Mouse (Mus musculus) adrenal gland, postnatal 4 days (tissue): Measurements from ENCODE around the gene Plekha1. TPM values are rescaled to one million over a fixed set of nuclear protein-coding genes. Genes with fewer than 3 reads are reported as not detected.

Source experiments
- DNase-seq, 2 experiments: peaks; one replicate each; pipeline ENCODE4 v3.0.0; 2021 to 2022; ENCODE audit warnings: low spot score in 2 of 2, mixed read lengths in 2 of 2
- microRNA-seq: library from miRNA; unstranded; fragments of <30 nt; microRNA quantifications from one replicate; pipeline ENCODE4 v1.2.0, GENCODE M21; 2021
- total RNA-seq, 2 experiments: library from RNA; stranded (reverse); gene quantifications; 2 replicates each; pipeline ENCODE4 v1.2.3; 2021

Plekha1 gene
- total RNA-seq, 2 experiments from 2014 or later: 39.2 to 41.8 TPM

DNA sequence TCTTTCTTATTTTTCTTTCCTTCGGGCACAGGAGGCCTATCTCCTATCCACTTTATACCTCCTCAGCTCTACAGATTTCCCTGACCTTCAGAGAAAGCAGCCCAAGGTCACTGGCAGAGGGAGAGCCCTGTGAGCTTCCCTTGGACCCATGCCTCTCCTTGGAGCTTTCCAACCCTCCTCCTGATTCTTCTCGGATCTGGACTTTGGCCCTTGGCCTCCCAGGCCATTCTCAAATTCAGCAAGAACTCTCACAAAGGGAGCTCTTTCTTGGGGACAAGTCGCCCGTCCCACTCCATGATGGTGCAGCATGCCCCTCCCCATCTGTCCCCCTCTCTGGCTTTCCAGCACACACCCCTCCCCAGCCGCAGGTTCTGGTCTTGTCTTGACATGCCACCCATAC, 85.4 kb downstream of the Plekha1 start:
- no peak for DNase-seq

DNA sequence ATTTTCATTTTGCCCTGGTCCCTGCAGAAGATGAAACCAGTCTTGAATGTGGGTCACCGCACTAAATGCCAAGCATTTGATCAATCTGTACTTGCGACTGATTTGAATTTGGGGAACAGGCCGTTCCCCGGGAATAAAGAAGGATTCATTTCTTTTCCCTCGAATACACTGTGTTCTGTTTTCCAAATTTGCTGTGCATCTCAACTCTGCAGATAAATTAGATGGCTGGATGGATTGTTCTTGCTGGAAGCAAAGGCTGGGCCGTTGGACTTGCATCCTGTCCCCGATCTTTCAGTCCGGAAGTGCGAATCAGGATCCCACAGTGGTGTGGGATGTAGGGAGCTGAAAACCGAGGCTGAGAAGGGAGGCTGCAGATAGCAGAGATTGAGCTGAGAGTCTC, 87.8 kb downstream of the Plekha1 start:
- no peak for DNase-seq

DNA sequence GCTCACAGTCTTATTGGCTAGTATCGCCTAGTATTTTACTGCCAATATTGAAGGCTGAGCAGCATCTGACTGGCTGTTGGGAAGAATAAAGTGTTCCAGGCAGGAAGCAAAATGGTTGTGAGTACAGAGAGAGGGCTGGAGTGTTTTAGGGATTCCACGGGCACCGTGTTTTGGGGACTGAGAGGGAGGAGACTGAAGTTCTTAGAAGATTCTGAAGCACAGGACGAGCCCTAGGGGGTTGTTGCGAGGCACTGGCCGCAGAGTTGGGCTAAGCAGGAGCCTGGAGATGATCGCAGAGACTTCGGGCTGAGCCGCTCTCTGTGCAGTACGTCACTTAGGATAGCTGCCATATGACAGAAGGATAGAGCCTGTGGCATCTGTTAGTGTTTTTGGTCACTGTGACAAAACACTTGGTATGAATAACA, 88.6 kb downstream of the Plekha1 start:
- DNase-seq: no peak

DNA sequence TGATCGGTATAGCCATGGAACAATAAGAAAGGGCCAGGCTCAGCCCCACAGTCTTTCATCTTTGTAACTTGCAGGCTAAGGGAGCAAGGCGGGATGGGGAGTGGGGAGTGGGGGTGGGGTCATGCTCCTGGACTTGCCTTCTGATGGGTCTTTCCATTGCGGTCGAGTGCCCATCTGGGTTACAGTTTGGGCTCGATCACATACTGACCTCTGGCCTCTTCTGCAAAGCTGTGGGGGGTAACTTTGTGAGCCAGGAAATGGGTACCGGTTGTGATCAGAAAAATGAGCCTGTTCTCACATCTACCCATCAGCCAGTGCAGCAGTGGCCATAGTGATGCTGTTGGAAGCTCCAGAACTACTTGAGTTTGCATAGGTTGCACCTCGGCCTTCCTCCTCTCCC, 93.0 kb downstream of the Plekha1 start:
- DNase-seq: no peak

DNA sequence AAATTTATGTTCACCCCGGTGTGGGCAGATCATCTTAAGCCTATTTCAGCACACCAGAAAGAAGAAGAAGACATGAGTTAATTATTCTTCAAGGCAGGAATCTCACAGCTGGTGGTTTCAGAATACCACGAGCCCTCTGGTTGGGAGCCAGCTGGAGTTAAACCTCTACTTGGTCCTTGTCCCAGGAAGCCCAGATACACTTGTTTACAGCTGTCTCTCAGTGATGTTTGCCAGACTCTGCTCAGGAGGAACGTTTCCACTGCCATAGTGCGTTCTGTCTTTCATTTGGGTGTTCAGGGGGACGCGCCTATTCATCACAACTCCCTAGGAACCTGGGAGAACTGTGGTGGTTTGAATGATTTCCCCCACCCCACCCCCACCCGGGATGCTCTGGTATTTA, 94.3 kb downstream of the Plekha1 start:
- DNase-seq: no peak

DNA sequence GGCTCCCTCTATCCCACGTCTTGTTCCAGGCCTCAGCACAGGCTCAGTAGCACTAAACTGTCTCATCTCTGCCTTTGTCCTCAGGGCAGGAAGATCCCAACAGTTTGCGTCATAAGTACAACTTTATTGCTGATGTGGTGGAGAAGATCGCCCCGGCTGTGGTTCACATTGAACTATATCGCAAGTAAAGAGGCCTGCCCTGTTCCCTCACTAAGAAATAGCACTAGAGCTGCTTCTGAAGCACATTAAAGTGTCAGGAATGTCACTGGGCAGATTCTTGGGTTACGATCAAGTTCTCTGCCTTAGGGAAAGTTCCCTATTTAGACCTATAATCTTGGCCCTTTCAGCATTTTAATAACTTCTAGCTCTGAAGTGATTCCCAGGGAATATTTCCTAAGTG, 95.9 kb downstream of the Plekha1 start:
- no peak for DNase-seq

Small RNA genes lying within 50 kb of the gene (microRNA-seq; reads per million reads assigned to microRNA genes)
- not detected for gene Mir7061

Other genes with a start within 250 kb of the Plekha1 start
- gene Btbd16, start 91.7 kb upstream of the Plekha1 start, total RNA-seq: under 1 TPM; 0.11 to 0.36 TPM
- 10 to 100 TPM; 52.9 to 66.2 TPM for gene Htra1, start 70.4 kb downstream of the Plekha1 start, total RNA-seq
- gene Dmbt1, start 166.3 kb downstream of the Plekha1 start, total RNA-seq: 100 to 1,000 TPM in 1 of 2 experiments, under 1 TPM in 1; 0.06 to 107 TPM